Mouse (Mus musculus) hindbrain, embryonic 15.5 days (tissue): Measurements from ENCODE around the gene Atp5b. TPM values are rescaled to one million over a fixed set of nuclear protein-coding genes. Genes with fewer than 3 reads are reported as not detected.

Experiments
- ATAC-seq: fragments of 200-750 bp; cut with Nextera tagmentation; 2 replicates; pipeline ENCODE4 v1.8.0; 2017; ENCODE audit warnings: low read depth, moderate number of reproducible peaks, moderate TSS enrichment; ENCODE audit not compliant: low FRiP score
- H3K27ac ChIP-seq: fragments of 300-500 bp; sonication (generic); replicated peaks from 2 replicates; pipeline ENCODE4 v1.5.1; 2015; ENCODE audit warnings: mild to moderate bottlenecking, inconsistent platforms
- H3K27me3 ChIP-seq: fragments of 300-500 bp; sonication (generic); 2 replicates; pipeline ENCODE4 v1.6.1; 2015; ENCODE audit warnings: control low read depth, inconsistent platforms
- H3K36me3 ChIP-seq: fragments of 300-500 bp; sonication (generic); 2 replicates; pipeline ENCODE4 v1.6.1; 2015; ENCODE audit warnings: control low read depth, inconsistent platforms
- H3K4me1 ChIP-seq: fragments of 300-500 bp; sonication (generic); replicated peaks from 2 replicates; pipeline ENCODE4 v1.6.1; 2015; ENCODE audit warnings: control low read depth, inconsistent platforms
- H3K4me2 ChIP-seq: fragments of 300-500 bp; sonication (generic); 2 replicates; pipeline ENCODE4 v1.6.1; 2015; ENCODE audit warnings: moderate library complexity, mild to moderate bottlenecking, inconsistent platforms
- H3K4me3 ChIP-seq: fragments of 300-500 bp; sonication (generic); 2 replicates; pipeline ENCODE4 v1.5.1; 2015; ENCODE audit warnings: mild to moderate bottlenecking, inconsistent platforms
- H3K9ac ChIP-seq: fragments of 300-500 bp; sonication (generic); 2 replicates; pipeline ENCODE4 v1.6.1; 2015; ENCODE audit warnings: inconsistent platforms
- H3K9me3 ChIP-seq: fragments of 300-500 bp; sonication (generic); 2 replicates; pipeline ENCODE4 v1.6.1; 2016; ENCODE audit warnings: control low read depth, inconsistent platforms
- WGBS: fragments of 180-500 bp; shearing (Covaris S2); methylation state at CpG from one replicate; pipeline ENCODE4 v1.1.7; 2015; 5-methylcytosine and 5-hydroxymethylcytosine counted together
- microRNA counts: library from miRNA; unstranded; fragments of <30 nt; microRNA quantifications from one replicate; lab custom pipeline; 2016
- microRNA-seq: library from miRNA; unstranded; fragments of <30 nt; microRNA quantifications from one replicate; pipeline ENCODE4, GENCODE M21; 2016
- polyA plus RNA-seq: library from polyadenylated mRNA; unstranded; fragments of >200 nt; fragmentation: Nextera tagmentation; extraction: Ambion mirVana; gene quantifications from 2 replicates; pipeline ENCODE4 v1.2.1, GENCODE M21; 2015

Atp5b gene
- polyA plus RNA-seq, 1 experiment from 2014 or later: 2,267 TPM

- H3K36me3 ChIP-seq: peaks cover 87% of the 10 kb centered on the region
- no peak overlapping the region for H3K9ac ChIP-seq
- H3K4me2 ChIP-seq: no peak overlapping the region
- H3K4me1 ChIP-seq: no peaks in the 10 kb centered on the region
- H3K9me3 ChIP-seq: no peaks in the 10 kb centered on the region
- H3K27ac ChIP-seq: no peak overlapping the region
- WGBS: 97% methylated on average over 9 of the region's 9 CpGs
- ATAC-seq: no peak
- H3K27me3 ChIP-seq: no peaks in the 10 kb centered on the region
- H3K4me3 ChIP-seq: no peak overlapping the region
Observed at GRCm38 (mm10) chr10:128124831-128125230, 41.8 kb downstream of the Atp5b start.

- 94% methylated on average over 14 of the region's 14 CpGs for WGBS
- Histone ChIP-seq H3K36me3 (peaks cover 78% of the 10 kb centered on the region), H3K27ac (no peak overlapping the region), H3K4me1 (no peaks in the 10 kb centered on the region), H3K27me3 (no peaks in the 10 kb centered on the region), H3K9ac (no peak overlapping the region), H3K4me2 (no peak overlapping the region), H3K9me3 (no peaks in the 10 kb centered on the region), H3K4me3 (no peak overlapping the region)
- ATAC-seq: no peak
Observed at GRCm38 (mm10) chr10:128125951-128126350, 42.9 kb downstream of the Atp5b start.

- peaks cover 62% of the 10 kb centered on the region for H3K36me3 ChIP-seq
- H3K9ac ChIP-seq: no peak overlapping the region
Observed at GRCm38 (mm10) chr10:128127497-128127896, 44.4 kb downstream of the Atp5b start.

GRCm38 (mm10) chr10:128128143-128128542, 45.1 kb downstream of the Atp5b start:
- Histone ChIP-seq H3K4me1 (0 out of 2 replicates have a peak, but pooled peaks cover 3% of the 10 kb centered on the region), H3K4me3 (no peak overlapping the region), H3K27me3 (no peaks in the 10 kb centered on the region), H3K9me3 (no peaks in the 10 kb centered on the region), H3K36me3 (peaks cover 56% of the 10 kb centered on the region), H3K4me2 (no peak overlapping the region), H3K9ac (no peak overlapping the region), H3K27ac (no peak overlapping the region)
- ATAC-seq: no peak
- WGBS: 90% methylated on average over 8 of the region's 8 CpGs

More at GRCm38 (mm10) chr10:128127497-128127896, 44.4 kb downstream of the Atp5b start:
- Histone ChIP-seq H3K4me3 (no peak overlapping the region), H3K27ac (no peak overlapping the region), H3K4me1 (no peaks in the 10 kb centered on the region), H3K9me3 (no peaks in the 10 kb centered on the region), H3K27me3 (no peaks in the 10 kb centered on the region), H3K4me2 (no peak overlapping the region)
- ATAC-seq: no peak
- WGBS: 66% methylated on average over 5 of the region's 5 CpGs

- Histone ChIP-seq H3K4me2 (no peak overlapping the region), H3K27ac (no peak overlapping the region), H3K27me3 (no peaks in the 10 kb centered on the region), H3K9me3 (no peaks in the 10 kb centered on the region), H3K4me1 (peaks cover 11% of the 10 kb centered on the region; the same call in 1 of the 2 replicates), H3K36me3 (peaks cover 24% of the 10 kb centered on the region), H3K4me3 (no peak overlapping the region), H3K9ac (no peak overlapping the region)
- ATAC-seq: no peak
- 78% methylated on average over 3 of the region's 3 CpGs for WGBS
Observed at GRCm38 (mm10) chr10:128131297-128131696, 48.2 kb downstream of the Atp5b start.

GRCm38 (mm10) chr10:128131812-128132211, 48.7 kb downstream of the Atp5b start:
- ATAC-seq: no peak
- no peak overlapping the region for H3K4me2 ChIP-seq
- no peaks in the 10 kb centered on the region for H3K27me3 ChIP-seq
- no peak overlapping the region for H3K9ac ChIP-seq
- H3K4me1 ChIP-seq: peaks cover 11% of the 10 kb centered on the region; the same call in 1 of the 2 replicates
- H3K4me3 ChIP-seq: no peak overlapping the region
- H3K36me3 ChIP-seq: peaks cover 19% of the 10 kb centered on the region
- no peak overlapping the region for H3K27ac ChIP-seq
- no peaks in the 10 kb centered on the region for H3K9me3 ChIP-seq

- Histone ChIP-seq H3K4me2 (peak overlapping the region; percentile 23; the same call in 1 of the 2 replicates), H3K9ac (no peak overlapping the region), H3K27ac (peak overlapping the region; percentile 23), H3K36me3 (peaks cover 8% of the 10 kb centered on the region; the same call in 1 of the 2 replicates), H3K9me3 (no peaks in the 10 kb centered on the region), H3K27me3 (no peaks in the 10 kb centered on the region), H3K4me1 (peaks cover 11% of the 10 kb centered on the region; the same call in 1 of the 2 replicates), H3K4me3 (no peak overlapping the region)
- ATAC-seq: no peak
- 31% methylated on average over 13 of the region's 13 CpGs for WGBS
Observed at GRCm38 (mm10) chr10:128133650-128134332, 50.7 kb downstream of the Atp5b start.

- ATAC-seq: no peak
- no peaks in the 10 kb centered on the region for H3K9me3 ChIP-seq
- no peak overlapping the region for H3K4me3 ChIP-seq
- no peak overlapping the region for H3K27ac ChIP-seq
- H3K4me1 ChIP-seq: peaks cover 11% of the 10 kb centered on the region; the same call in 1 of the 2 replicates
- H3K9ac ChIP-seq: no peak overlapping the region
- no peaks in the 10 kb centered on the region for H3K36me3 ChIP-seq
- no peaks in the 10 kb centered on the region for H3K27me3 ChIP-seq
- H3K4me2 ChIP-seq: no peak overlapping the region
- 95% methylated on average over 6 of the region's 6 CpGs for WGBS
Observed at GRCm38 (mm10) chr10:128135374-128135773, 52.3 kb downstream of the Atp5b start.

MicroRNAs within 50 kb of the gene (microRNA counts, 519-probe panel; counts per million panel counts)
- not detected for microRNA mmu-miR-677 (lab: Ali Mortazavi, UCI)

Small RNAs within 50 kb of the gene (microRNA-seq; reads per million reads assigned to microRNA genes)
- 18.3 reads per million, percentile 32 among the genes with 10 or more reads in this experiment for gene Mir677

Other genes starting within 250 kb of the Atp5b start
- gene Rdh19, start 233.3 kb upstream of the Atp5b start, polyA plus RNA-seq: not detected in 2 replicates
- gene Rdh16f2, start 216.8 kb upstream of the Atp5b start, polyA plus RNA-seq: not detected in 2 replicates
- not detected in 2 replicates for gene Rdh7, start 194.5 kb upstream of the Atp5b start, polyA plus RNA-seq
- not detected in 2 replicates for gene Sdr9c7, start 184.8 kb upstream of the Atp5b start, polyA plus RNA-seq
- gene Hsd17b6, start 75.7 kb upstream of the Atp5b start, polyA plus RNA-seq: not detected in 2 replicates
- gene Prim1, start 68.1 kb upstream of the Atp5b start, polyA plus RNA-seq: 35.2 and 40.3 TPM in 2 replicates
- 494 and 518 TPM in 2 replicates for gene Naca, start 47.7 kb upstream of the Atp5b start, polyA plus RNA-seq
- gene Ptges3, start 24.3 kb upstream of the Atp5b start, polyA plus RNA-seq: 371 and 395 TPM in 2 replicates
- gene Baz2a, start 8.3 kb downstream of the Atp5b start, polyA plus RNA-seq: 8.1 and 8.3 TPM in 2 replicates
- 10.2 and 10.3 TPM in 2 replicates for gene Rbms2, start 97.0 kb downstream of the Atp5b start, polyA plus RNA-seq
- 2.0 and 2.2 TPM in 2 replicates for gene Gls2, start 111.2 kb downstream of the Atp5b start, polyA plus RNA-seq
- 20.6 and 21.0 TPM in 2 replicates for gene Spryd4, start 128.5 kb downstream of the Atp5b start, polyA plus RNA-seq
- gene Mip, start 142.6 kb downstream of the Atp5b start, polyA plus RNA-seq: 0.12 TPM in 1 of 2 replicates, not detected in the other
- 22.4 and 23.3 TPM in 2 replicates for gene Timeless, start 148.8 kb downstream of the Atp5b start, polyA plus RNA-seq
- 0.14 TPM in 1 of 2 replicates, not detected in the other for gene Apon, start 170.8 kb downstream of the Atp5b start, polyA plus RNA-seq
- 0.21 and 0.47 TPM in 2 replicates for gene Apof, start 185.4 kb downstream of the Atp5b start, polyA plus RNA-seq
- gene Stat2, start 187.3 kb downstream of the Atp5b start, polyA plus RNA-seq: 20.7 and 21.7 TPM in 2 replicates
- gene Il23a, start 215.5 kb downstream of the Atp5b start, polyA plus RNA-seq: 0.26 and 0.49 TPM in 2 replicates
- gene Pan2, start 220.1 kb downstream of the Atp5b start, polyA plus RNA-seq: 19.1 and 21.4 TPM in 2 replicates
- 188 and 205 TPM in 2 replicates for gene Cnpy2, start 239.2 kb downstream of the Atp5b start, polyA plus RNA-seq